Mouse (Mus musculus): ENCODE results near the gene Dab1. TPM values are rescaled to one million over a fixed set of nuclear protein-coding genes. Genes with fewer than 3 reads are reported as not detected.

The Dab1 gene
- polyA plus RNA-seq, 1 experiment from 2014 or later: 20.1 TPM

GRCm38 (mm10) chr4:104066901-104067300, 447.7 kb downstream of the Dab1 start:
- H3K4me2 ChIP-seq: no peak overlapping the region
- H3K27me3 ChIP-seq: no peaks in the 10 kb centered on the region
- no peak overlapping the region for H3K9ac ChIP-seq
- peaks cover 29% of the 10 kb centered on the region for H3K4me1 ChIP-seq
- ATAC-seq (replicated peaks; ENCODE audit: low FRiP score): no peak
- H3K36me3 ChIP-seq: no peaks in the 10 kb centered on the region
- 61% methylated on average over 5 of the region's 5 CpGs for WGBS
- H3K9me3 ChIP-seq (replicated peaks): no peaks in the 10 kb centered on the region
- peak overlapping the region; percentile 84; the same call in 1 of the 2 replicates for H3K27ac ChIP-seq
- no peak overlapping the region for H3K4me3 ChIP-seq (replicated peaks)

- Histone ChIP-seq H3K4me1 (peaks cover 29% of the 10 kb centered on the region), H3K27ac (peak overlapping the region; percentile 84), H3K4me2 (no peak overlapping the region), H3K27me3 (no peaks in the 10 kb centered on the region), H3K9ac (no peak overlapping the region), H3K36me3 (no peaks in the 10 kb centered on the region), H3K9me3 (replicated peaks) (no peaks in the 10 kb centered on the region), H3K4me3 (replicated peaks) (no peak overlapping the region)
- WGBS: 26% methylated on average over 3 of the region's 3 CpGs
- peak; percentile 98 for ATAC-seq (replicated peaks; ENCODE audit: low FRiP score)
Measured at GRCm38 (mm10) chr4:104067748-104068147, 448.6 kb downstream of the Dab1 start.

- no peaks in the 10 kb centered on the region for H3K36me3 ChIP-seq
- WGBS: 71% methylated on average over 10 of the region's 10 CpGs
- H3K9me3 ChIP-seq (replicated peaks): no peaks in the 10 kb centered on the region
- H3K9ac ChIP-seq: no peak overlapping the region
- no peak for ATAC-seq (replicated peaks; ENCODE audit: low FRiP score)
- no peak overlapping the region for H3K4me2 ChIP-seq
- H3K27ac ChIP-seq: no peak overlapping the region
- no peak overlapping the region for H3K4me3 ChIP-seq (replicated peaks)
- H3K27me3 ChIP-seq: no peaks in the 10 kb centered on the region
- peaks cover 19% of the 10 kb centered on the region for H3K4me1 ChIP-seq
Measured at GRCm38 (mm10) chr4:104071296-104071695, 452.1 kb downstream of the Dab1 start.

- Histone ChIP-seq H3K4me3 (replicated peaks) (no peak overlapping the region), H3K9ac (no peak overlapping the region), H3K9me3 (replicated peaks) (no peaks in the 10 kb centered on the region), H3K36me3 (no peaks in the 10 kb centered on the region), H3K4me1 (no peaks in the 10 kb centered on the region), H3K27me3 (no peaks in the 10 kb centered on the region), H3K27ac (peak overlapping the region; percentile 41), H3K4me2 (no peak overlapping the region)
- 69% methylated on average over 7 of the region's 7 CpGs for WGBS
- 0 out of 2 replicates have a peak, but pooled peaks have one; percentile 64 for ATAC-seq (replicated peaks; ENCODE audit: low FRiP score)
Measured at GRCm38 (mm10) chr4:104073920-104074459, 454.8 kb downstream of the Dab1 start.

GRCm38 (mm10) chr4:104077771-104078170, 458.6 kb downstream of the Dab1 start:
- ATAC-seq (replicated peaks; ENCODE audit: low FRiP score): no peak
- H3K27me3 ChIP-seq: no peaks in the 10 kb centered on the region
- H3K4me3 ChIP-seq (replicated peaks): no peak overlapping the region
- H3K4me1 ChIP-seq: 0 out of 2 replicates have a peak, but pooled peaks cover 2% of the 10 kb centered on the region
- H3K4me2 ChIP-seq: no peak overlapping the region
- no peaks in the 10 kb centered on the region for H3K36me3 ChIP-seq
- H3K9ac ChIP-seq: no peak overlapping the region
- 84% methylated on average over 1 of the region's 1 CpGs for WGBS
- no peak overlapping the region for H3K27ac ChIP-seq
- H3K9me3 ChIP-seq (replicated peaks): no peaks in the 10 kb centered on the region

- 54% methylated on average over 6 of the region's 6 CpGs for WGBS
Measured at GRCm38 (mm10) chr4:104106299-104106698, 487.1 kb downstream of the Dab1 start.

GRCm38 (mm10) chr4:104111614-104112013, 492.5 kb downstream of the Dab1 start:
- no peak overlapping the region for H3K27ac ChIP-seq
- H3K9ac ChIP-seq: no peak overlapping the region
- no peaks in the 10 kb centered on the region for H3K4me1 ChIP-seq
- ATAC-seq (replicated peaks; ENCODE audit: low FRiP score): no peak
- H3K4me2 ChIP-seq: no peak overlapping the region
- H3K9me3 ChIP-seq (replicated peaks): no peaks in the 10 kb centered on the region
- no peaks in the 10 kb centered on the region for H3K36me3 ChIP-seq
- H3K4me3 ChIP-seq (replicated peaks): no peak overlapping the region
- H3K27me3 ChIP-seq: no peaks in the 10 kb centered on the region

More at GRCm38 (mm10) chr4:104106299-104106698, 487.1 kb downstream of the Dab1 start:
- ATAC-seq (replicated peaks; ENCODE audit: low FRiP score): no peak
- Histone ChIP-seq H3K4me1 (no peaks in the 10 kb centered on the region), H3K4me3 (replicated peaks) (no peak overlapping the region), H3K9ac (no peak overlapping the region), H3K36me3 (no peaks in the 10 kb centered on the region), H3K27ac (no peak overlapping the region), H3K27me3 (no peaks in the 10 kb centered on the region), H3K9me3 (replicated peaks) (no peaks in the 10 kb centered on the region), H3K4me2 (no peak overlapping the region)

GRCm38 (mm10) chr4:104113209-104114005, 494.2 kb downstream of the Dab1 start:
- Histone ChIP-seq H3K9ac (no peak overlapping the region), H3K9me3 (replicated peaks) (no peaks in the 10 kb centered on the region), H3K4me3 (replicated peaks) (no peak overlapping the region), H3K27ac (no peak overlapping the region), H3K4me2 (no peak overlapping the region), H3K4me1 (no peaks in the 10 kb centered on the region), H3K36me3 (no peaks in the 10 kb centered on the region), H3K27me3 (no peaks in the 10 kb centered on the region)
- ATAC-seq (replicated peaks; ENCODE audit: low FRiP score): no peak
- 81% methylated on average over 13 of the region's 13 CpGs for WGBS

- no peak overlapping the region for H3K4me2 ChIP-seq
- H3K27me3 ChIP-seq: no peaks in the 10 kb centered on the region
- WGBS: 85% methylated on average over 6 of the region's 6 CpGs
- H3K36me3 ChIP-seq: no peaks in the 10 kb centered on the region
- no peak for ATAC-seq (replicated peaks; ENCODE audit: low FRiP score)
- no peak overlapping the region for H3K4me3 ChIP-seq (replicated peaks)
- H3K9me3 ChIP-seq (replicated peaks): no peaks in the 10 kb centered on the region
- no peak overlapping the region for H3K9ac ChIP-seq
- no peaks in the 10 kb centered on the region for H3K4me1 ChIP-seq
- H3K27ac ChIP-seq: no peak overlapping the region
Measured at GRCm38 (mm10) chr4:104114006-104114361, 494.8 kb downstream of the Dab1 start.

- Histone ChIP-seq H3K9ac (no peak overlapping the region), H3K36me3 (no peaks in the 10 kb centered on the region), H3K4me3 (replicated peaks) (no peak overlapping the region), H3K27me3 (no peaks in the 10 kb centered on the region), H3K4me2 (no peak overlapping the region), H3K27ac (no peak overlapping the region), H3K4me1 (no peaks in the 10 kb centered on the region), H3K9me3 (replicated peaks) (no peaks in the 10 kb centered on the region)
- 71% methylated on average over 4 of the region's 4 CpGs for WGBS
- no peak for ATAC-seq (replicated peaks; ENCODE audit: low FRiP score)
Measured at GRCm38 (mm10) chr4:104120108-104120507, 500.9 kb downstream of the Dab1 start.

GRCm38 (mm10) chr4:104121959-104122358, 502.8 kb downstream of the Dab1 start:
- WGBS: 83% methylated on average over 5 of the region's 5 CpGs
- no peak overlapping the region for H3K9ac ChIP-seq

GRCm38 (mm10) chr4:104122364-104122763, 503.2 kb downstream of the Dab1 start:
- ATAC-seq (replicated peaks; ENCODE audit: low FRiP score): no peak
- 47% methylated on average over 1 of the region's 1 CpGs for WGBS
- Histone ChIP-seq H3K4me2 (no peak overlapping the region), H3K27me3 (no peaks in the 10 kb centered on the region), H3K27ac (no peak overlapping the region), H3K4me3 (replicated peaks) (no peak overlapping the region), H3K9ac (no peak overlapping the region), H3K9me3 (replicated peaks) (no peaks in the 10 kb centered on the region), H3K36me3 (no peaks in the 10 kb centered on the region), H3K4me1 (no peaks in the 10 kb centered on the region)

More at GRCm38 (mm10) chr4:104121959-104122358, 502.8 kb downstream of the Dab1 start:
- no peaks in the 10 kb centered on the region for H3K4me1 ChIP-seq
- H3K9me3 ChIP-seq (replicated peaks): no peaks in the 10 kb centered on the region
- no peak overlapping the region for H3K4me2 ChIP-seq
- no peak overlapping the region for H3K27ac ChIP-seq
- no peaks in the 10 kb centered on the region for H3K36me3 ChIP-seq
- no peak for ATAC-seq (replicated peaks; ENCODE audit: low FRiP score)
- no peaks in the 10 kb centered on the region for H3K27me3 ChIP-seq
- H3K4me3 ChIP-seq (replicated peaks): no peak overlapping the region

Measured in kidney, embryonic 15.5 days (tissue).